Mouse (Mus musculus) small intestine, adult 2 months (tissue): Measurements from ENCODE around the gene Krt71.
"Not testable (repeated sequence)": the region's sequence is repeated elsewhere in the genome, so short reads cannot be mapped to it uniquely, and the experiment has no call there.

Experiments used
- CTCF ChIP-seq: fragments of 200-500 bp; IDR thresholded peaks from 2 replicates; pipeline ENCODE4 v1.5.1; 2012; ENCODE audit warnings: low read depth, mild to moderate bottlenecking, control low read depth, inconsistent platforms, low read length, moderate library complexity, mixed read lengths; ENCODE audit not compliant: insufficient replicate concordance, insufficient read length; ENCODE audit errors: extremely low read depth
- POLR2A ChIP-seq: fragments of 200-500 bp; IDR thresholded peaks from 2 replicates; pipeline ENCODE4 v1.6.1; 2012; ENCODE audit warnings: low read depth, mild to moderate bottlenecking, control low read depth, inconsistent platforms, low read length, moderate library complexity

GRCm38 (mm10) chr15:101690460-101690859 lies 52.4 kb downstream of the Krt71 start:
- not testable (repeated sequence) for TF ChIP-seq CTCF, POLR2A
